Mouse (Mus musculus) spleen, postnatal 4 days (tissue): ENCODE data around the gene Il9r.
A peak's percentile ranks its signal among the peaks of the same experiment; 100 is the strongest.

Source experiments
- DNase-seq, 2 experiments: peaks; one replicate each; pipeline ENCODE4 v3.0.0; 2022; ENCODE audit warnings: low spot score in 2 of 2

Gene Il9r

DNA sequence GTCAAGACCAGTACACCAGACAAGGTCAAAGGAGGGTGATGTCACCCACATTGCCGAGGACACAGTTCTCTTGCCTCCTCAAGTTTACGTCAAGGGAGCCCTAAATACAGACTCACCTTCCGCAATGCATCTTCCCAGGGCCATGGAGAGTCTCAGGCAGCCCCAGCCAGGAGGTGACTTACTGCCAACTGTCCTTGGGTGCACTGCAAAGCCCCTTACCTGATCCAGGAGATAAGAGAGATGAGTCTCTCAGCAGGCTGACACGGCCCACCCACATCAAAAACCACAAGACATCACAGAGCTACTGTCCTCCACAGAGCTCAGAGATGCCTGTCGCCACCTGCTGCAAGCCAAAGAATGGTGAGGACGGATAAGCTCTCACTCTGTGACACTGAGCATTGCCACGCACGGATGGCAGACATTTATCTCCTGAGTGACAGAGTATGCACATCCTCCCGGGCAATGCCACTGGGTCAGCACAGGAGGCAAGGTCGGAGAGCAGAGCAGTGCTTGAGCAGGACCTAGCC is at the start of gene Il9r:
Gene Il9r, minus strand, starts transcription at position 205 of the 527 bp plus-strand sequence.
- DNase-seq: no peak

- no peak for DNase-seq
These were observed 48.3 kb upstream of the Il9r start for GRCm38 (mm10) chr11:32248350-32248749.

GRCm38 (mm10) chr11:32247068-32247467 is 47.0 kb upstream of the Il9r start:
- peak; percentile 71 to 77 for DNase-seq

DNA sequence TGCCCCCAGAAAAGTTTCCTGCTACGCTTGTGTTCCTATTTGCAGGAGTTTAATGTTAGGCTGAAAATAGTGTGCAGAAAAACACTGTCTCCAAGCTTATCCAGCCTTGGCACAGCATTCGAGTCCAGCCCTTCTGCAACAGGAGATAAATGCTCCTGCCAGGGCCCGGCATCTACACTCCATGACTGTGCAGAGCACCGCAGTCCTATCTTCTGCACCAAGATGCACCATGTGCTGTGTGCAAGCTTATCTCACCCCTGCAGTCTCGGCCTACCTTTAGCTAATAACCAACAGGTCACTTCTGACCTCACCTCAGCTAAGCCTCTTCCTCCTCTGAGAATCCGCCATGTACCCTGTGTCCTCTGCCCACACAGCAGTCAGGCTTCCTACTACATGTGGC is 45.5 kb upstream of the Il9r start:
- peak; percentile 83 to 84 for DNase-seq

DNA sequence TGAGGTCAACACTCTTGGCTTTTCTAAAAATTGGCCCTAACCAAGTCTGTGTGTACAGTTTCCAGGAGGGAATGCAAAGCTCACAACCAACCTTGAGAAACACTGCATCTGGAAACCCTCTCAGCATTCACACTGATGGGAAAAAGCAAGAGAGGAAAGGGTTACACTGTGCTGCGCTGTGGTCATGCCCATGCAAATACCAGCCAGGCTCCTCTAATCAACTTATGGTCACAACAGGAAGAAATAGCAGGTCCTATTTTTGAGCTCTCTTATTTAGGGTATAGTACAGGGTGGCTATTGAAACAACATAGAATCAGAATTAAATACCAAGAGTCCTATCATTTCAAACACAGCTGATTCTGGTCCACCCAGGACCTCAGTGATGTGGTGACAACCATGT is 44.5 kb upstream of the Il9r start:
- no peak for DNase-seq

DNA sequence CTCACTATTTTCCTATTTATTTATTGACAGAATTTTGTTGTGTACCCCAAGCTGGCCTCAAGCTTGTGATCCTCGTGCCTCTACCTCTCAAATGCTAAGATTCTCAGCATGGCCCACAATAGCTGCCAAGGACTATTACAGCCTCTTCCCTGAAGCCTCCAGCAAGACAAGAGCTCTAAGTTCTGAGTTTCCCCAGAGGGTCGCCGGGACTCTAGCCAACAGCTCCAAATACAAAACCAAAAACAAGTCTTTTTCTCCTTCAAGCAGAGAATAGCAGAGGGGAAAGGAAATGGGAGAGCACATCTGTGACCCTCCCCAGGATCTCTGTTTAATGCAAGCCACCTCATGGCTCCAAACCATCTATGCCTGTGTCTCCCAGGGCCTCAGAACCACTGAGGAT is 44.0 kb upstream of the Il9r start:
- DNase-seq: no peak

DNA sequence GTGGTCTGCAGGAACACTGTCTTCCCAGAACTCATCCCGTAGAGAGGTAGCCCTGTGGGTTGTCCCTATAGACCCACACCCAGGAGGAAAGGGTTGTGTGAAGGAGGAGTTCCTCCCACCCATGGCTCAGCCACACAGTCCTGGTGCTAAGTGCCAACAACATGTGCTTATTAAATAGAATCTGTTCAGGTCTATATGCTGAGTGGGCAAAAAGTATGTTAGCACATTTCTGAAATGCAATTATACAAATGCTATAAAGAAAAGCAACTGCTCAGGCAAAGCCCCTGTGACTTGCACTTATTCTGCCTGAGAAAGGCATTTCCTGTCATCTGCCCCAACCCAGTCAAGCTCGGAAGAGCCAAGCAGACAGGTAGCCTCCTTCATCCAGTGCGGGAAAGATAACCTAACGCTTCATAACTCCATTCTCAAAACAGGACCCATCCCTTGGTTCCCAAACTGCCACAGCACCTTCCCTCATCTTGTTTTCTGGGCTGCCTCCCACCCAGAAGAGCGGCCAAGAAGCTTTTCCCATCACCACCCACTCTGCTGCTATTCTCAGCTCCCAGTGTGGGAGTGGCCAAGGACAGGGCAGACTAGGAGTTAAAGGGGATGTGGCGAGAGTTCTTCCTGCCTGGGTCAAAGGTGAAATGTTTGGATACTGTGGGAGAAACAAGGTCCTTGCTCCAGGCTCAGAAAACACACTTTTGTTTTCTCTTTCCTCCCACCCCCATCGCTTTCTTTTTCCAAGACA is 43.3 kb upstream of the Il9r start:
- DNase-seq: no peak

DNA sequence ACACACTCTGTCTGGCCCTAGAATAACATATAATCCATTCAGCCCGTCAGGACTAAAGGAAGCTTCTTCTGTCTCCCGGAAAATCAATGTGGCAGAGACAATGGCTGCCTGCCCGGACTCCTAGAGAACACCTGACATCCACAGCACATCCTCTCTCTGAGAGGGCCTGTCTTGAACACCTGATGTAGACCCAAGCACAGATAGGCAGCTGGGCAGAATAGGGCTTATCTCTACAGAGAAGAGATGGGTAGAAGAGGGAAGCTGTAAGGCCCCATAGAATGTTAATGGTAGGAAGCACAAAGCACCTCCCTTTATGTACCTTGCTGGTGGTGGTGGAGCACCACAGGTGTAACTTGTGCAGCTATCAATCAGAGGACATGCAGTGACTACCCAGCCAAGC is 42.1 kb upstream of the Il9r start:
- no peak for DNase-seq

- no peak for DNase-seq
These were observed 41.3 kb upstream of the Il9r start for GRCm38 (mm10) chr11:32241391-32241790.

DNA sequence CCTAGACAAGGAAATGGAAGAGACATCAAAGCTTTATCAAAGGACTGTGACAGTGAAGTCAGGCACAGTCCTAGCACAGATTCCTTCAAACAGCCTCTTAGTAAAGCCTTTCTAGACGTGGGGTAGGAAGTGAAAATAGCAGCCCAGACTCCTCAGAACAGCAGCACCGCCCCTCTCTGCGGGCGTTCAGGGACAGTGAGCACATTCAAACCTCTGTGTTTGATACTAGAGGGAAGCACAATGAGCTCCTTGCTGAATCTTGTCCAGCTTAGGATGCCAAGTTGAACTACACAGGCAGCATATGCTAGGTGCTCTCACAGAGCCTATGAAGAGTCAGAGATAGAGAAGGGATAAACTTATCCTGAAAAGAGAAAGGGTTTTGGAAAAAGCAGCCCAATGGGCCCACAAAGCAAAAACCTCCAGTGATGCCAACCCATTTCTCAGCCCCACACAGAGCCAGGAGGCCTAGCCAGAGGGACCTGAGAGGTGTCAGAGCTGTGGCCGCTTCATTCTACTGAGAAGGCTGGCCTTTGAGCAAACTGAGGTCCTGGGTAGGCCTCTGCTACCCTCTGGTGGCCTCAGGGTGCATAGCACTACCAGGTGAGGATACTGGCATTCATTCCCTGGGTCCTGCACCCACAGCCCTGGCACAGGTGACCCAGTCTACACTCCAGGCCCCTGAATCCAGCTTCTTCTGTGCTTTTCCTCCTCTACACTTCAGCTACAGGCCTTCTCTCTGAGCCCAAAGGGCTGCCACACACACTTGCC is 38.2 kb upstream of the Il9r start:
- DNase-seq: peak; percentile 83 to 92

GRCm38 (mm10) chr11:32237411-32237795 is 37.3 kb upstream of the Il9r start:
- DNase-seq: no peak

- DNase-seq: peak; percentile 69 to 87
These were observed 36.8 kb upstream of the Il9r start for GRCm38 (mm10) chr11:32236712-32237410.

GRCm38 (mm10) chr11:32236132-32236531 is 36.1 kb upstream of the Il9r start:
- DNase-seq: no peak

DNA sequence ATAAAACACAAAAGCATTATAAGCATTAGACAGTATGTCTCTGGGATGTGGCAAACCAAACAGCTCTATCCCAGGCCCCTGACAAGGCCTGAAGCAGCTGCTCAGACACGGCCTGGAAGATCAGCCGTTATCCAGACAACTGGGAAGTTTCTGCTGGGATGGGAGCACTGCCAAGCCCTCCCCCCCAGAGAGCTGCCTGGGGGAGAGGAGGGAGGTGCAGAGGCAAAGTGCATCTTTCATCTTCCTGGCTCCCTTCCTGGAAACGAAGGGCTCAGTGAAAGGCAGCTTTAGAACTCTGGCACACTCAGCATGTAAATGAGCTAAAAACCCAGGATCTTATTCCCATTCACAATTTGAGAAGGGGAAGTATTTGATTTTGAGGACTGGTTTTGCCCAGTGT is 35.6 kb upstream of the Il9r start:
- DNase-seq: peak in 1 of 2 experiments; percentile 24

DNA sequence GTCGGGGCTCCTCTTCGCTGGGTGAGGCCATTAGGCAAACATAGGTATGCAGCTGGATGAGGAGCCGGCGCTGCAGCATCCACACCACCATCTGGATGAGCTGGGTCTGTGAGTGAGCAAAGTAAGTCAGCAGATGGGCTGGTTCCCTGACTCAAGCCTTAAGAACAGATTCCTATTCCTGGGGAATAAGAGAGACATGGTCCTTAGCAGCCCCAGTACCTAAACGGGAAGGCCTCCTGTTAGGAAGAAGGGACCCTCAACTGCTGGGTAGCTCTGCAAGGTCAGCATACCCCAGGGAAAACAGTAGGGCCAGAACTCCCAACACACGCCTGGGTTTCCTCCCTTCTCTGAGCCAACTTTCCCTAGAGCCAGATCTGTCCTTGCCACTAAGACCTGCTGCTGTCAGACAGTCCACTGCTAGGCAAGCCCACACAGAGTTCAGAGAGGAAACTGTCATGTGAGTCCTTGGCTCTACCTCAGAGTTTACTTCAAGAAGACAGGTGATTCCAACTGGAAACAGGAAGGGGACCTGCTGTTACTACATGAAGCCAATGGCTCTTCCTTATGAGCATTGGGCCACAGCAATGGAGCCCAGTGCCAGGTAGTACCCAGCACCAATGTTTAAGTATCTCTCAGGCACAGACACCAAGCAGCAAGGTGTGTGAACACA is 34.9 kb upstream of the Il9r start:
- no peak for DNase-seq

GRCm38 (mm10) chr11:32233895-32234294 is 33.8 kb upstream of the Il9r start:
- DNase-seq: no peak

DNA sequence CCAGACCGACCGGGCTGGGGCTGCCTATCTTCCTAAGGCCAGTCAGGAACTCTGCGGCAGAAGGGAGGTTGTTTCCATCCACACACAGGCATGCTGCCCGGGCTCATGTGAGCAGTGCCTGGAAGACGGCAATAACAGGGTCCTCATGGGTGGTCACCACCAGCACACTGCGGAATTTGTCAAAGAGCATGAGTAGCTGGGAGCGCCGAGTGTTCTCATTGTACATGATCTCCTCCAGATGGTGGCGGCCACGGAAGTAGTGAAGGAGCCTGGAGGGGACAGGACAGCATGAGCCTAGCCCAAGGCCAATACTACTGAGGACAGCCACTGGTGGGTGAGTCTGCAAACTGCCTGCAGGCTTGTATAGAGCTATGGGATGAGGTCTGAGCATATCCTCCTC is 32.8 kb upstream of the Il9r start:
- DNase-seq: no peak

DNA sequence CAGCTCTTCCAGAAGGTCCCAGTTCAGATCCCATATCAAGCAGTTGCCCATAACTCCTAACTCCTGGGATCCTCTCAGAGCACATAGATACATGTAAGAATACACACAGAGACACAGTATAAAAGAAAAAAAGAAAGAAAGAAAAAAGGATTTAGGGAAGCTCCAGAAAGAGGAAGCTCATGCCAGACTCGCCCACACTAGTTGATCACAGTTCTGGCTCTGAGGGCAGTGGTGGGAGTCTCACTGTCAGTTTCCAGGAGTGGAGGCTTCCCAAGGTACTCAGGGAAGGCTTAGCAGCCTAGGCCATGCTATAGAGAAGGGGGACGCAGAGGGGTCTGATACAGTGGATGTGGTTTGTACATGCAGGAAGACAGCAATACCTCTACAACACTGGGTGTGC is 31.0 kb upstream of the Il9r start:
- DNase-seq: no peak

GRCm38 (mm10) chr11:32230220-32230619 is 30.1 kb upstream of the Il9r start:
- no peak for DNase-seq

DNA sequence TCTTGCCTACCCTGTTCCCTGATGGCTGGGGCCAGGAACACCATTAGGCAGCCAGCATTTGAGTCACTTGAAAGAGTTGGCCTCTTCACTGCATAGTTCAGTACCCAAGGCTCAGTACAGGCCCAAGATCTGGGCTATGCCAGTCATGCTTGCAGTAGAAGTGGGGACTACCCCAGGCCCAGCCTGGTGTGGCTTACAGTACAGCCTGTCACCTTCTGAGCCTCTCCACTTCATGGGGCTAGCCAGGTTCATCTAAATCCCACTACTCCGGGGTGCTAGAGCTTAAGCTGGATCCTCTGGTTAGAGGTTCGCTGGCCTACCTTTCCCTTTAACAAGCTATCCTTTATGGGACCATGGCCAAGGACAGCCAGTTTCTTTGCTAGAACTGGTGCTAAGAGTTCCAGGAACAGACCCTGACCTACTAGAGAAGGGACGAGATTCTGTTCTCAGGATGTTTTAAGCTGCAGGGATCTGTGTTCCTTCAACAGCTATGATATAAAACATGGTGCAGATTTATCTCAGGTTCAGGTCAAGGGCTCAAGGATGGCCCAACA is 28.3 kb upstream of the Il9r start:
- no peak for DNase-seq

DNA sequence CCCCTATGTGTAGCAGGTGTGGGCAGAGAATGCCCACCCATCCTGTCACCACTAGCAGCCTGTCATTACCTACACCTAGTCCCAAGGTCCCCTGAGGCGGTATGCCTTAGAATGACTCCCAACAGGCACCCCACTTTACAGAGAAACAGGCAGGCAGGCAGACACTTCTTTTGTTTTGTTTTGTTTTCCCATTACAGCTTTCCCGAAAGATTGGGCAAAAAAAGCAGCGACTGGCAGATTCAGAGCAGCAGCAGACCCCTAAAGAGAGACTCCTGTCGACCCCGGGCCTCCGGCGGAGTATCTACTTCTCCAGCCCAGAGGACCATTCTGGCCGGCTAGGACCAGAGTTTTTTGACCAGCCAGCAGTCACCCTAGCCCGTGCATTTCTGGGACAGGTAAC is 27.5 kb upstream of the Il9r start:
- DNase-seq: no peak

GRCm38 (mm10) chr11:32227041-32227440 is 27.0 kb upstream of the Il9r start:
- DNase-seq: no peak
